Mouse (Mus musculus) frontal cortex, postnatal 25 days (tissue): ENCODE results near the gene Srp14.

Experiments used
- DNase-seq, 2 experiments: peaks; one replicate each; pipeline ENCODE4 v3.0.0; 2022; ENCODE audit warnings: low spot score in 2 of 2

Gene Srp14

GRCm38 (mm10) chr2:118431589-118431988, 47.9 kb downstream of the Srp14 start:
- DNase-seq = no peak

- no peak for DNase-seq
Measured at GRCm38 (mm10) chr2:118430630-118431029, 48.9 kb downstream of the Srp14 start.

DNA sequence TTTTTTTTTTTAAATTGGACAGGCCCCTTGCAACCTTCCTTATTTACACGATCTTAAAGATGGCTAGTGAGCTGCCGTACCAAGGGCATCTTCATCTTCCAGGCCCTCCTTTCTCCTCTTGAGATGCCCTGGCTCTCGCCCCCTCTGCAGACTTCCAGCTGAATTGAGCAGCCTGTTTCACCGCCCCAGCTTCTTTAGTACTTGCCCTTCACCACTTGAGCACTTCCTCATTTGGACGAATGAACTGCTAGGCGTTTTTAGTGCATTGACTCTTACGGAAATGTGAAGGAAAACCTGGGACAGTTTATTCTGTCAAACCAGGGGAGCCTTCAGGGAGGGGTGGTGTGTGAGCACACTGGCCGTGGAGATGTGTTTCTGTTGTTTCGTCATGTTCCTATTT, 50.2 kb downstream of the Srp14 start:
- DNase-seq = no peak

DNA sequence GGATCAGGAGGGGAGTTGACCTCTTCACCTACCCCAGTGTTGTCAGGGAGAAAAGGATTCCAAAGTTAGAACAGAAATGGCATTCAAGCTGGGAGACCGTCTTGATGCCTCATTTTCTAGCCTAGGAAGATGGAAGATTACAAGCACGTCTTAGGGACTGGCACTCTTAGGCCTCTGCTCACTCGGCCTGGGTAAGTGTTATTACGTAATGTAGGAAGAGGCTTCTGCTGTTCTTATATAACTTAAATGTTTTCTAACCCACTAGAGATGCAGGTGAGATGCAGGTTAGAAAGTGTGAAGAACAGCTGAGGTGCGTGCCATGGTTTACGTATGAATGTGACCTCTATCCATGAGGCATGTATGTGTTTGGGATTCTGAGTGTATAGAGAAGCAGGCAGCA, 51.2 kb downstream of the Srp14 start:
- DNase-seq = no peak
